Mouse (Mus musculus) E14TG2a.4 (cell line): ENCODE measurements around the gene Kdsr.

Source experiments
- H3K27me3 ChIP-seq: 2 replicates; pipeline ENCODE4 v1.6.1; 2014; ENCODE audit warnings: low read length, control low read depth; ENCODE audit not compliant: insufficient read depth
- H3K36me3 ChIP-seq: 2 replicates; pipeline ENCODE4 v1.6.1; 2014; ENCODE audit warnings: low read length, control low read depth; ENCODE audit not compliant: insufficient read depth
- H3K4me1 ChIP-seq: replicated peaks from 2 replicates; pipeline ENCODE4 v1.6.1; 2014; ENCODE audit warnings: low read depth, low read length, control low read depth
- H3K4me3 ChIP-seq: replicated peaks from 2 replicates; pipeline ENCODE4 v1.5.1; 2014; ENCODE audit warnings: mild to moderate bottlenecking, low read length
- H3K9me3 ChIP-seq: 2 replicates; pipeline ENCODE4 v1.6.1; 2014; ENCODE audit warnings: low read length, control low read depth
- CTCF ChIP-seq: conservative IDR thresholded peaks from 2 replicates; pipeline ENCODE4 v1.5.1; 2014; ENCODE audit warnings: low read length
- NANOG ChIP-seq: IDR thresholded peaks from 2 replicates; pipeline ENCODE4 v1.6.1; 2014; ENCODE audit warnings: borderline replicate concordance, low read length, mixed read lengths
- POU5F1 ChIP-seq: IDR thresholded peaks from 2 replicates; pipeline ENCODE4 v1.6.1; 2014; ENCODE audit warnings: low read length, borderline replicate concordance

The Kdsr gene

DNA sequence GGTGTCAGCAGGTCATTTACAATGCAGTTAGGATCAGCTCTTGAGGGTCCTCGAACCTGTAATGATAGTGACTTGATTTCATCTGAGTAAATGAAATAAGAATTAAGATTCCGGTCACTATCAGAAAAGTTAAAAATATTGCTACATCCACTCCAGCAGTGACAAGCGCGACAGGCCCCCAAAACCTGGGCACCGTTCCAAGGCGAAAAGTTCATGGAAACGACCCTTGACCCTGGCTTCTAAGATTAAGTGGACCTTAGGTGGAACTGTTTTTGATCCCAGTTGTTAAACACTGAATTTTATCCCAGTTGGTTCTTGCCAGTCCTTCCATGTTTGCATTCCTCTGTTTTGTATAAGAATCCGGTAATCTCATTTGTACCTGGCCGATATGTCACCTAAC lies 14.6 kb upstream of the Kdsr start:
- no peaks in the 10 kb centered on the region for H3K4me1 ChIP-seq

DNA sequence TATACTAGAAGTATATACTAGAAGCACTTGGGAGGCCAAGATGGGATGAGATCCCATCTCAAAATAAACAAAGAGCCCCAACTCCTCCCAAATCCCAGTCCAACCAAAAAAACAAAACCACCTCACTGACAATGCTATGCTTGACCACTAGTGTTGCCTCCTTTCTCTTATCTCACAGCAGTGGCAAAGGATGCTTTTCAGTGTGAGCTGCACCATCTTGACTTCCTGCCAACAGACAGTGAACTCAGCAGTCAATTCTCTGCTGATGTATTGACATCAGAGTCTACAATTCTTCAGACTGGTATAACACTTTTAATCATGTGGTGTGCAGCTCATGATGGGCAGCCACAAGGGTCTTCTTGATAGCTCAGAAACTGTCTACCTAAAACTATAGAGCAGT lies 9.2 kb upstream of the Kdsr start:
- no peak overlapping the region for H3K4me3 ChIP-seq
- no peaks in the 10 kb centered on the region for H3K4me1 ChIP-seq
- no peaks in the 10 kb centered on the region for H3K9me3 ChIP-seq
- H3K36me3 ChIP-seq: peaks cover 81% of the 10 kb centered on the region
- no peaks in the 10 kb centered on the region for H3K27me3 ChIP-seq
- TF ChIP-seq CTCF (no peak), POU5F1 (no peak), NANOG (no peak)

More for the DNA sequence above, 14.6 kb upstream of the Kdsr start:
- Histone ChIP-seq H3K9me3 (no peaks in the 10 kb centered on the region), H3K27me3 (no peaks in the 10 kb centered on the region), H3K4me3 (no peak overlapping the region), H3K36me3 (peaks cover 90% of the 10 kb centered on the region)
- TF ChIP-seq NANOG (no peak), CTCF (no peak), POU5F1 (no peak)

DNA sequence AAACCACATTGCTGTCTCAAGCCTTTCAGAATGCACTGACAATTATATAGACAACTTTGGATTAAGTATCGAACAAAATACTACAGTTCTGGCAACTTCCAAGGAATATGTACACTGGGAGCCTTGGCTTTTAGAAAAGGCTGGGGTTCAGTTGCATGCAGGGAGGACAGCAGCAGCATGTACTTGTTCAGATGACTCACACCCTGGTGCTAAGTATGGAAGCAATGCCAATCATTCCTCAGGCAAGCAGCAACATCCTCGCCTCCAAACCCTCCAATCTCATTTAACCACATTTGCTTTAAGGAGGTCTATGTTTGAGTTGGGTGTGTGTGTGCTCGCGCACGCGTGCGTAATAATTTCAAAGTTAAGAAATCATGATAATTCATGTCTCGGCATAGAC lies 6.2 kb upstream of the Kdsr start:
- TF ChIP-seq CTCF (no peak), POU5F1 (no peak), NANOG (no peak)
- no peaks in the 10 kb centered on the region for H3K27me3 ChIP-seq
- H3K4me1 ChIP-seq: no peaks in the 10 kb centered on the region
- H3K4me3 ChIP-seq: no peak overlapping the region
- peaks cover 64% of the 10 kb centered on the region for H3K36me3 ChIP-seq
- H3K9me3 ChIP-seq: no peaks in the 10 kb centered on the region

DNA sequence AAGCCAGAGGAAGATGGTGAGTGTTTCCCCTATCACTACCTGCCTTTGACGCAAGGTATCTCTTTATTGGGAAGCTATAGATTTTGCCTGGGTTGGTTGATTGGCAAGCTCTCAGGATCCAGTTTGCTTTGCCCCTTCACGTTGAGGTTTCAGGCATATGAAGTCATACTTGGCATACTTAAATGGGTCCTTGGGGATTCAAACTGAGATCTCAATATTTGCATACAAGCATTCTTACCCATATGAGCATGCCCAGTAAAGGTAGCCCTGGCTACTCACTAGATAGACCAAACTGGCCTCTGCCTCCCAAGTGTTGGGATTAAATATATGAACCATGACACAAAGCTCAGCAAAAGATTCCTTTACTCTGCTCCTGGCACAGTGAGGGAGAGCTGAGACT lies 5.3 kb upstream of the Kdsr start:
- Histone ChIP-seq H3K27me3 (no peaks in the 10 kb centered on the region), H3K4me1 (peaks cover 5% of the 10 kb centered on the region; the same call in 1 of the 2 replicates), H3K4me3 (no peak overlapping the region), H3K36me3 (peaks cover 55% of the 10 kb centered on the region), H3K9me3 (no peaks in the 10 kb centered on the region)
- TF ChIP-seq POU5F1 (no peak), CTCF (no peak), NANOG (no peak)

DNA sequence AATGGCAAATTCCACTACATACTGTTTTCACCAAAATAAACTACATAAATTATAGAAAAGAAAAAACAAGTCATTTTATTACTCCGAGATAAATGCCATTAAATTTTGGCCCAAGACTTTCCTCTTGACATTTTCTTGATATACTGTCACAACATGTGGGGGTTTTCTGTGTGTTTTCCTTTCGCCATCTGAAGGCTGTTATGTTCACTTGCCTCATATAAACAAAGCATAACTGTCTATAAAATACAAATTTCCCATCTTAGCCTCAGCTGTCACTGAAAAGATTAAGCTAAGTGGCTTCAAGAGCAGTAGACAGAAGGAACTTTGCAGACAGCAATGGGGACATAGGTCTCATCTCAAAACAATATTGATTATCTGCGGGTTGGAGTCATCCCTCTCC lies 4.8 kb upstream of the Kdsr start:
- Histone ChIP-seq H3K4me3 (no peak overlapping the region), H3K9me3 (no peaks in the 10 kb centered on the region), H3K27me3 (no peaks in the 10 kb centered on the region), H3K36me3 (peaks cover 52% of the 10 kb centered on the region), H3K4me1 (peaks cover 5% of the 10 kb centered on the region; the same call in 1 of the 2 replicates)
- TF ChIP-seq CTCF (no peak), POU5F1 (no peak), NANOG (no peak)

DNA sequence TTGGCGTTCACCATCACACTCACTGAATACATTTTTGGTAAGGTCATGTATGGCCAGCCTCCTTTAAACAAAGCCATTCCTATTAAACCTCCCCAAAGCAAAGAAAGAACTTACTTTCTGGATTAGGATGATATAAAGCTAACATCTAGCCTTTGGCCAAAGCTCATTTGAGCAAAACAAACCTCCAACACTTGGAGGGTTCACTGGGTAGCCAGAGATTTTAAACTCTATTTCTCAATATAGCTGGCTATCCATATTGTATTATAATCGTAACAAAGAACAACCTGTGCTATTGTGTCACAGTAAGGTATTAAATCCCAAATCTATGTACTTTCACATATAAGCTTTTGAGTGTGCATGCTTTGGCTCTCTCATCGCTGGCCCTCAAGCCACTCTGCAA lies 1.2 kb upstream of the Kdsr start:
- Histone ChIP-seq H3K27me3 (no peaks in the 10 kb centered on the region), H3K9me3 (no peaks in the 10 kb centered on the region), H3K4me1 (peaks cover 21% of the 10 kb centered on the region), H3K36me3 (peaks cover 38% of the 10 kb centered on the region), H3K4me3 (no peak overlapping the region)
- no peak for TF ChIP-seq CTCF
- no peak for TF ChIP-seq NANOG
- TF ChIP-seq POU5F1: no peak

DNA sequence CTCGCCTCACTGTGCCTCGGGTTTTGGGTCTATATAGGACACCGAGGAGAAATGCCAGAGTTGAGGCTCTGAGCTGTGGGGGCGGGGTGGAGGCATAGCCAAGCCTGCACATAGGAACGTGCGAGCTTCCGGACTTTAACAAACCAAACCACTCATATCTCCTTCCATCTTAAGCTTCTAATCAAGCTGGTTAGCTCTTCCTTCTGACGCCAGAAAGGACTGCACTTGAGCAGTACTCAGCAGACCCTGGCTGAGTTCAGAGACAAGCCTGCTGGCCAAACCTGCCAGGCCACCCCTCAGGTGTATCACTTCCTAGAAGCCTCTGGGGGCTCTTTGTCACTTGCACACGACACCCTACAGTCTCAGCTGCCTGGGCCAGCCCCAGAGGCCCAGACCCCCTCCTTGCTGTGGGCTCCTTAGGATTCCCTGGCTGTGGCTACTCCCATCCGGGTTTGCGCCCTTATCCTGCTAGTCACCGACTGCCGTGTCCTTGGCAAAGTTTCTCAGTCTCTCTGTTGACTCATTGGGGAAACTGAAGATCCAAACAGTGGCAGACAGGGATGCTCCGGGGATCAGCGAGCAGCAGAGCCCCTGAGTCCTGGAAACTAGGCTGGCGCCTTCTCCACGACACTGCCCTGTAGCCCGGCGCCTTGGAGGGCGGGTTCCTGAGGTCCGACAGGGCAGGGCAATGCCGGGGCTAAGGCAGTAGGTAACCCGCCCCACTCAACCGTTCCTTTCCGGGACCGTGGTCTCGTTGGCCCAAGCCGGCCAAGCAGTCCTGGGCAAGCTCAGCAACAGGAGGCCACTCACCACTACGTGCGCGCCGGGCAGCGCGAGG lies 574 bp downstream of the Kdsr start:
- Histone ChIP-seq H3K4me1 (peaks cover 21% of the 10 kb centered on the region), H3K9me3 (no peaks in the 10 kb centered on the region), H3K27me3 (no peaks in the 10 kb centered on the region), H3K36me3 (peaks cover 39% of the 10 kb centered on the region), H3K4me3 (peak overlapping the region; percentile 96)
- TF ChIP-seq CTCF (no peak), POU5F1 (no peak), NANOG (no peak)

DNA sequence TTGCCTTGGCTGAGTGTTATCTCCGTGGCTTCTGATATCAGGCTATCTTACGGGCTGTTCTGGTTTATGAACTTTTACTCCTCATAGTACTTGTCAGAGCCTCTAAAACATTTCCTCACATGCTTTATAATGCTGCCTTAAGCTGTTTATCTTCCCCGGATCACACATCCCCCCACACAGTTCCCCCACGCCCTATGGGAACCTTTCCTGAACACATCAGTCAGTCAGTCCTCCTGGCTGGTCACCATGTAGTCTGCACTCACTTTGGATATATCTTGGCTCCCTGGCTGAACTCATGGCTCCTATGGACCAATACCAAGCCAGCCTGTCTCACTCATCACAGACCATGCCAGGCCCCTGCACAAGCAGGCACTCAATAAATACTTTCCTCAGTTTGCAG lies 2.9 kb downstream of the Kdsr start:
- Histone ChIP-seq H3K4me1 (peaks cover 21% of the 10 kb centered on the region), H3K36me3 (peaks cover 50% of the 10 kb centered on the region), H3K27me3 (no peaks in the 10 kb centered on the region), H3K9me3 (no peaks in the 10 kb centered on the region), H3K4me3 (no peak overlapping the region)
- TF ChIP-seq POU5F1 (no peak), CTCF (no peak), NANOG (no peak)

DNA sequence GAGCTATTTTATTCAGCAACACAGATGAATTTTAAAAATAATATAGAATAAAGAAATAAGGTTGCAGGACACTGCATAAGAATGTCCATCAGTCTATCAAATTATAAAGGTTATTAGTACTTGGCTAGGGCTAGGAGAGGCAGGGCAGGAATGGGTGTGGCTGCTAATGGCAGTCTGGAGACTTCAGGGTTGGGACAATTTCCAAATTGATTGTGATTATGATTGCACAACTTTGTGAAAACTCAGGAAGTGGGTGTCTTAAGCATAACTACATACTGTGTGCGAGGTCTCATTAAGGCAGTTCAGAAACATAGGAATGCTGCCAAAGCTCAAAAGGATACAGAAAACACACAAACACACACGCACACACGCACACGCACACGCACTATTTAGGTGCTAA lies 7.5 kb downstream of the Kdsr start:
- TF ChIP-seq CTCF: no peak
- no peak for TF ChIP-seq NANOG
- TF ChIP-seq POU5F1: no peak
- H3K4me1 ChIP-seq: peaks cover 8% of the 10 kb centered on the region
- H3K36me3 ChIP-seq: peaks cover 88% of the 10 kb centered on the region
- H3K27me3 ChIP-seq: no peaks in the 10 kb centered on the region
- no peak overlapping the region for H3K4me3 ChIP-seq
- no peaks in the 10 kb centered on the region for H3K9me3 ChIP-seq
